Mouse (Mus musculus) forebrain, embryonic 14.5 days (tissue): ENCODE data around the gene Cd6. TPM values are rescaled to one million over a fixed set of nuclear protein-coding genes. Genes with fewer than 3 reads are reported as not detected.

Experiments used
- ATAC-seq: fragments of 200-750 bp; cut with Nextera tagmentation; 2 replicates; pipeline ENCODE4 v1.8.0; 2017; ENCODE audit warnings: mild to moderate bottlenecking, moderate library complexity
- DNase-seq: peaks from one replicate; pipeline ENCODE4 v3.0.0-alpha.2; 2015; ENCODE audit warnings: low spot score
- H3K27ac ChIP-seq: fragments of 300-500 bp; sonication (generic); 2 replicates; pipeline ENCODE4 v1.5.1; 2014; ENCODE audit warnings: low read depth, mild to moderate bottlenecking, control low read depth, low read length, moderate library complexity
- H3K27me3 ChIP-seq: fragments of 300-500 bp; sonication (generic); replicated peaks from 2 replicates; pipeline ENCODE4 v1.6.1; 2014; ENCODE audit warnings: low read length, control low read depth, mixed read lengths; ENCODE audit not compliant: control insufficient read depth, insufficient read depth
- H3K36me3 ChIP-seq: fragments of 300-500 bp; sonication (generic); 2 replicates; pipeline ENCODE4 v1.6.1; 2014; ENCODE audit warnings: low read length, control low read depth; ENCODE audit not compliant: control insufficient read depth, insufficient read depth
- H3K4me1 ChIP-seq: fragments of 300-500 bp; sonication (generic); 2 replicates; pipeline ENCODE4 v1.6.1; 2014; ENCODE audit warnings: antibody characterized with exemption, low read length, control low read depth; ENCODE audit not compliant: control insufficient read depth, insufficient read depth
- H3K4me2 ChIP-seq: fragments of 300-500 bp; sonication (generic); 2 replicates; pipeline ENCODE4 v1.6.1; 2014; ENCODE audit warnings: mild to moderate bottlenecking, control low read depth, low read length
- H3K4me3 ChIP-seq: fragments of 300-500 bp; sonication (generic); 2 replicates; pipeline ENCODE4 v1.5.1; 2014; ENCODE audit warnings: low read depth, low read length, control low read depth
- H3K9ac ChIP-seq: fragments of 300-500 bp; sonication (generic); 2 replicates; pipeline ENCODE4 v1.6.1; 2014; ENCODE audit warnings: mild to moderate bottlenecking, low read length, control low read depth, moderate library complexity
- H3K9me3 ChIP-seq: fragments of 300-500 bp; sonication (generic); replicated peaks from 2 replicates; pipeline ENCODE4 v1.6.1; 2016; ENCODE audit warnings: low read length, control low read depth, mixed read lengths; ENCODE audit not compliant: control insufficient read depth
- WGBS: fragments of 180-500 bp; shearing (Covaris S2); extraction: QIAGEN DNeasy Blood & Tissue Kit; methylation state at CpG from one replicate; pipeline ENCODE4 v1.1.7; 2014; 5-methylcytosine and 5-hydroxymethylcytosine counted together
- polyA plus RNA-seq: library from polyadenylated mRNA; unstranded; fragments of >200 nt; fragmentation: Nextera tagmentation; extraction: Ambion mirVana; gene quantifications from 2 replicates; pipeline ENCODE4 v1.2.1, GENCODE M21; 2014

Cd6 gene
- polyA plus RNA-seq, 1 experiment from 2014 or later, result not detected

DNA sequence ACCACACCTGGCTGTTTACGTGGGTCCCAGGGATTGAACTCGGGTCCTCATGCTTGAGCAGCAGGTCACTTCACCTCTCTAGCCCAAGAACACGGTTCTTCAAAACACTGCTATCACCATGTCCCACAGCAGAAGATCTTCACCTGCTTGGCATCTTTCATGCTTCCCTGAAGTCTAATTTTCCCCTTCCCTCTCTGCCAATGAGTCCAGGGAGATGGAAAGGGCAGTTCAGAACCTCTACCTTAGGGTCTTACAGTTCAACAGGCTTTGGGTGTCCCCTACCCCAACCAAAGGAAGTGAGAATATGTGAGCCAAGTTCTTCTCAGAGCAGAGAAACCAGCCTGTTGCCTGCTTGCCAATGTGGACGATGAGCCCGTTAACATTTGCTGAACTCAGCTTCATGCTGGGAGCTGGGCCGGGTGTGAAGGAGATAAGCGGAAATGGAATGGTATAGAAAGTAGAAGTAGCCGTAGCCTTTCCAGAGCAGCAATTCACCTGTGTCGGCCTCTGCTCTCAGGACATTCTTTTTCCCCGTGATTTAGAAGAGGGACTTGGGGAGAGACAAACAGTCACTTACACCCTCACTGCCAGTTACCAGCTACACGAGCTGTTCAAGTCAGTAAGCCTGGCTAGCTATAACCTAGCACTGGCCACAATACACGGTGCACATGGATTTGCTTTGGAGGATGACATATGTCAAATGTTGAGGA lies 21.2 kb downstream of the Cd6 start:
- Histone ChIP-seq H3K4me1 (peaks cover 4% of the 10 kb centered on the region; the same call in 1 of the 2 replicates), H3K9me3 (no peaks in the 10 kb centered on the region), H3K4me3 (no peak overlapping the region), H3K4me2 (no peak overlapping the region), H3K9ac (no peak overlapping the region), H3K27ac (peak overlapping the region; percentile 59), H3K36me3 (no peaks in the 10 kb centered on the region), H3K27me3 (no peaks in the 10 kb centered on the region)
- ATAC-seq (0 out of 2 replicates have a peak, but pooled peaks have one; percentile 25), DNase-seq (no peak)
- WGBS, result 91% methylated on average over 12 of the region's 12 CpGs

DNA sequence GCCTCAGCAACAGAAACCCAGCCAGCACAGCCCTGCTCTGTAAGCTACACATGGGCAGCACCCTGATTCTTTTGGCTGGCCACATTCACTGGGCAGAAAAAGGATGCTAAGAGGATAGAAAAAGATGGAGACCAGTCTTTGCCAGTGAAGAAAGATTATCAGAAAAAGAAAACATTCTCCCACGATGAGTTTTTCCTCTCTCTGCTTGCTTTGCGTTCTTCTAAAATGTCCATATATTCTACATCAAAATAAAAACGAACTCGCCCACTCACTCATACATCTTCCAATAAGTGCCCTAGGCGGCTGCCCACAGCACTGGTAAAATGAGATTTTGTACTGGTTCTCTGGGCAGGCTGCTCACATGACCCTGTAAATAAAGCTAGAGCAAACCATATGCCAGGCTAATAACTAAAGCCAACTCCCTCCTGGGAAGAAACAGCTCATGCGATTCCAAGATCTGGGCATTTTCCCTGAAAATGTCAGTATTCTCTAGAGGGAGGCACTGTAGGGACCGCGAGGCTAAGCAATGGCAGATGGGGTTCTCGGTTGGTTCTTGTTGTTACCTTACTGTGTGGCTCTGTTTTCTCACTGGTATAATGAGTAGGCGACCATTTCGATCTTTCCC lies 24.1 kb downstream of the Cd6 start:
- H3K27ac ChIP-seq, result no peak overlapping the region
- WGBS, result 87% methylated on average over 11 of the region's 11 CpGs
- no peaks in the 10 kb centered on the region for H3K36me3 ChIP-seq
- no peak overlapping the region for H3K9ac ChIP-seq
- no peak for ATAC-seq
- peaks cover 4% of the 10 kb centered on the region; the same call in 1 of the 2 replicates for H3K4me1 ChIP-seq
- H3K4me3 ChIP-seq, result no peak overlapping the region
- no peak overlapping the region for H3K4me2 ChIP-seq
- H3K9me3 ChIP-seq, result no peaks in the 10 kb centered on the region
- no peaks in the 10 kb centered on the region for H3K27me3 ChIP-seq
- DNase-seq, result no peak

DNA sequence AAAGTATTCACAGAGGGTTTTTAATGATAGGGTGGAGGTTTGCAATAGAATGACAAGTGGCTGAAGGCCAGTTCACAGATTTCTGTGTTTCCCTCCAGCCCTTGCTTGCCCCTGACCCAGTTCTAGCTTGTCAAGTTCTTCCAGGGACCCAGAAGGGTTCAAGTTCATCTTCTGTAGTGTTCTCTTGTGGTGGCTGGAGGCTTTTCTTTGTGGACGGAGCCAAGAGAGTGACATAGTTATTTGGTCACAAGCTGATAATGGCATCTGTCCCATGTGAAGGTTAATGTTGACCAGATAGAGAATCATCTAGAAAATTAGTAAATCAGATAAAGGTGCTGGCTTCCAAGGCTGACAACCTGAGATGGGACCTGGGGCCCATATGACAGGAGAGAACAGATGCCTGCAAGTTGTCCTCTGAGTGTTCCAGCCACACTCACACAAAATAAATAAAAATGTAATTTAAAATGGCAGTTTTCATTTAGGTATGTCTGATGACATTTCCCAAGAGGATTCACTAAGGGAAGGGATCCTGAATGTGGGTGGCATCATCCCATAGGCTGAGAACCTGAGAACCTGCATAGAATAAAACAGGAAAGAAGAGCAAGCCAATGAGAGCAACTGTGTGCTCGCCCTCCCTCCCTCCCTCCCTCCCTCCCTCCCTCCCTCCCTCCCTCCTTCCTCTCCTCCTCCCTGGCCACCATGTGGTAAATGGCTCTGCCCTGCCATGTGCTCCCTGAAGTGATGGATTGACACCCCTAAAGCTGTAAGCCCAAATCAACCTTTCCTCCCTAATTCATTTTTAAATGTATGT lies 24.8 kb downstream of the Cd6 start:
- Histone ChIP-seq H3K27ac (no peak overlapping the region), H3K4me1 (peaks cover 3% of the 10 kb centered on the region; the same call in 1 of the 2 replicates)

DNA sequence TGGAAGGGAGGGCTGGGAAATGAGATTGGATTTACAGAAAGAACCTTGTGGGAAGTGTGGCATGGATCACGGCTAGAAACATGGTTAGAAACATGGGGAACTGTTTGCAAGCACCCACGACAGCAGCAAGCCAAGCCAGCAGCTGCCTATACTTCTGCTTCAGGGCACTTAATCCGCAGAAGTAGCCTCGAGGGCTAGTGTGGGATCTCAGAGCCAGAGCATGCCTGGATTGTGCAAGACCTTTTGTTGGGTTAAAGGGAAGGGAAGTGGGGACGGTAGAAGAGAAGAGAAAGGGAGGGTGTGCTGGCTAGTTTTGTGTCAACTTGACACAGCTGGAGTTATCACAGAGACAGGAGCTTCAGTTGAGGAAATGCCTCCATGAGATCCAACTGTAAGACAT lies 26.1 kb downstream of the Cd6 start:
- no peaks in the 10 kb centered on the region for H3K36me3 ChIP-seq
- no peak overlapping the region for H3K4me2 ChIP-seq
- DNase-seq (no peak), ATAC-seq (no peak)
- H3K9ac ChIP-seq, result no peak overlapping the region
- H3K4me3 ChIP-seq, result no peak overlapping the region
- WGBS, result 67% methylated on average over 5 of the region's 5 CpGs
- no peaks in the 10 kb centered on the region for H3K4me1 ChIP-seq
- no peaks in the 10 kb centered on the region for H3K27me3 ChIP-seq
- H3K27ac ChIP-seq, result no peak overlapping the region
- H3K9me3 ChIP-seq, result no peaks in the 10 kb centered on the region

More for the DNA sequence above, 24.8 kb downstream of the Cd6 start:
- Histone ChIP-seq H3K36me3 (no peaks in the 10 kb centered on the region), H3K9me3 (no peaks in the 10 kb centered on the region), H3K4me3 (no peak overlapping the region), H3K9ac (no peak overlapping the region), H3K4me2 (no peak overlapping the region), H3K27me3 (no peaks in the 10 kb centered on the region)
- DNase-seq (no peak), ATAC-seq (no peak)
- WGBS, result 88% methylated on average over 2 of the region's 2 CpGs

DNA sequence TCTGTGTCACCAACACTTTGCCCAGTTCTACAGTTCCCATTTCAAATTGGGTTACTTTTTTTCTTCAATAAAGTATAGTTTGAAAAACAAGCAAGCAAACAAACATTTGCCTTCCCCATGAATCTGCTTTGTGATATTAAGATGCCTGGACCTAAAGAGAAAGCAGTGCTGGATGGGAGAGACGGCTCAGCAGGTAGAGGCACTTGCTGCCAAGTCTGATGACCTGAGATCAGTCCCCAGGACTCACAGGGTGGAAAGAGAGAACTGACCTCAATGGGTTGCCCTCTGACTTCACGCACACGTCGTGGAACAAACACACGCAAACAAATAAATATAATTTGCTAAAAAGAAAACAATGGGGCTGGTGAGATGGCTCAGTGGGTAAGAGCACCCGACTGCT lies 28.0 kb downstream of the Cd6 start:
- DNase-seq, result no peak
- 88% methylated on average over 6 of the region's 6 CpGs for WGBS
- H3K27ac ChIP-seq, result no peak overlapping the region
- no peak for ATAC-seq
- H3K4me3 ChIP-seq, result no peak overlapping the region
- H3K9me3 ChIP-seq, result no peaks in the 10 kb centered on the region
- no peaks in the 10 kb centered on the region for H3K27me3 ChIP-seq
- no peaks in the 10 kb centered on the region for H3K36me3 ChIP-seq
- H3K9ac ChIP-seq, result no peak overlapping the region
- no peaks in the 10 kb centered on the region for H3K4me1 ChIP-seq
- H3K4me2 ChIP-seq, result no peak overlapping the region

DNA sequence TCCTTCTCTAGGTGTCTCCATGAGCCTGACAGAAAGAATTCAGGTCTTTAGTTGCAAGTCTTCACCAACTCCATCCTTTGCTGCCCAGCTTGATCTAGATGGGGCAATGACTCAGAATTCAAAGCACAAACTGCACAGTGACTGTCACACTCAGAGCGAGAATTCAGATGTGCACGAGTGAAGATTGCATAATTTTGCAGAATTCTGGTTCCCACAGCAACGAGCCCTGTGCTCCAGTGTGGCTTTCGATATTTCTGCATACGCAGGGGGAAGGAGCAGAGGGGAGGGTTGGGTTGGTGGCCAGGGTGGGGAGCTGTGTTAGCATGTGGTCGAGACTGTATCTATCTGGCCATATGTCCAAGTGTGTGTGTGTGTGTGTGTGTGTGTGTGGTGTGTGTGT lies 28.8 kb downstream of the Cd6 start:
- Histone ChIP-seq H3K27ac (no peak overlapping the region), H3K9ac (no peak overlapping the region), H3K36me3 (no peaks in the 10 kb centered on the region), H3K4me2 (no peak overlapping the region), H3K4me3 (no peak overlapping the region), H3K9me3 (no peaks in the 10 kb centered on the region), H3K27me3 (no peaks in the 10 kb centered on the region), H3K4me1 (no peaks in the 10 kb centered on the region)
- ATAC-seq (no peak), DNase-seq (peak; percentile 24)
- 71% methylated on average over 6 of the region's 6 CpGs for WGBS

DNA sequence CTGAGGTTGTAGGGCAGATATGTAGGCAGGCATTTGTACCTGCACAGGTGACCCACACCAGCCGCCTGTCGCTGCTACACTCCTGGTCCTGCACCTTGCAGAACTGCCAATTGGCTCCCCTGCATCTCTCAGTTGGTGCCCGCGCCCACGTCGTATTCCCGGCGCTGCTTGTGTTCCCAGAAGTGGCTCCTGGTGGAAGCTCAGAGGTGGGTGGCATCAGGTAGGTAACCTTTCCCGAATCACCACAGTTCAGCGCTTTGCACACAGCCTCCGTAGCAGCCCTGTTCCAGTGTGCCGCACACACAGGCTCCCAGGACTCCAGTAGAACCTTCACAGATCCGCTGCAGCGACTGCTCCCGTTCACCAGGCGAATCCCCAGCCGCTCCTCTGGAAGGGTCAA lies 30.7 kb downstream of the Cd6 start:
- Histone ChIP-seq H3K4me2 (no peak overlapping the region), H3K4me1 (0 out of 2 replicates have a peak, but pooled peaks cover 2% of the 10 kb centered on the region), H3K27ac (no peak overlapping the region), H3K27me3 (no peaks in the 10 kb centered on the region), H3K36me3 (no peaks in the 10 kb centered on the region), H3K9ac (no peak overlapping the region), H3K9me3 (no peaks in the 10 kb centered on the region), H3K4me3 (no peak overlapping the region)
- ATAC-seq, result no peak
- no peak for DNase-seq
- WGBS, result 94% methylated on average over 17 of the region's 17 CpGs

DNA sequence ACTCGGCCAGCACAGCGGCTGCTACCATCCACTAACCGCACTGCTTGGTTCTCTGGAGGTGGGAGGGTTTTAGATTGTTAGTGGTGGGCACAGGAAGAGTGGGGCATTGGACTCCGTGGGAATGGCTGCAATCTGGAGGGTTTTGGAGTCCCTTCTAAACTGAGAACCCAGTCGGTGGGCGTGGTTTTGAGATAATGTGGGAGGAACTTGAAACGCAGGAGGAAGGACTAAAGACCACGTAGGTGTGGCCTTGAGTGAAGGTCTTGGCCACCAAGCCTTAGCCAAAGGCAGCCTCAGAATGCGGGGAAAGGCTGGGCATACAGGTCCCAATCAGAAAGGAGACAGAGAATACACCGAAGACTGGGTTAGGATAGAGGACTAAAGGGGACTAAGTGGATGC lies 31.3 kb downstream of the Cd6 start:
- H3K4me2 ChIP-seq, result no peak overlapping the region
- H3K4me3 ChIP-seq, result no peak overlapping the region
- no peak overlapping the region for H3K9ac ChIP-seq
- ATAC-seq (no peak), DNase-seq (no peak)
- H3K36me3 ChIP-seq, result no peaks in the 10 kb centered on the region
- no peaks in the 10 kb centered on the region for H3K9me3 ChIP-seq
- H3K27ac ChIP-seq, result no peak overlapping the region
- no peaks in the 10 kb centered on the region for H3K27me3 ChIP-seq
- WGBS, result 79% methylated on average over 10 of the region's 10 CpGs
- H3K4me1 ChIP-seq, result 0 out of 2 replicates have a peak, but pooled peaks cover 2% of the 10 kb centered on the region
